Mouse (Mus musculus) CD4-positive, CD25-positive, alpha-beta regulatory T cell, adult 4 months (primary cell): ENCODE measurements around the gene Abca13. TPM values are rescaled to one million over a fixed set of nuclear protein-coding genes. Genes with fewer than 3 reads are reported as not detected.

Source experiments
- ATAC-seq: one replicate; pipeline ENCODE4 v1.8.0; 2017
- polyA plus RNA-seq, 2 experiments: library from polyadenylated mRNA; unstranded; fragments of 100-300 nt; shearing (Covaris generic); gene quantifications; one replicate each; pipeline ENCODE4 v1.2.1; 2017

The Abca13 gene
- polyA plus RNA-seq, 2 experiments from 2014 or later, result not detected

- ATAC-seq, result no peak
These were observed 513.4 kb downstream of the Abca13 start for GRCm38 (mm10) chr11:9705190-9705589.

DNA sequence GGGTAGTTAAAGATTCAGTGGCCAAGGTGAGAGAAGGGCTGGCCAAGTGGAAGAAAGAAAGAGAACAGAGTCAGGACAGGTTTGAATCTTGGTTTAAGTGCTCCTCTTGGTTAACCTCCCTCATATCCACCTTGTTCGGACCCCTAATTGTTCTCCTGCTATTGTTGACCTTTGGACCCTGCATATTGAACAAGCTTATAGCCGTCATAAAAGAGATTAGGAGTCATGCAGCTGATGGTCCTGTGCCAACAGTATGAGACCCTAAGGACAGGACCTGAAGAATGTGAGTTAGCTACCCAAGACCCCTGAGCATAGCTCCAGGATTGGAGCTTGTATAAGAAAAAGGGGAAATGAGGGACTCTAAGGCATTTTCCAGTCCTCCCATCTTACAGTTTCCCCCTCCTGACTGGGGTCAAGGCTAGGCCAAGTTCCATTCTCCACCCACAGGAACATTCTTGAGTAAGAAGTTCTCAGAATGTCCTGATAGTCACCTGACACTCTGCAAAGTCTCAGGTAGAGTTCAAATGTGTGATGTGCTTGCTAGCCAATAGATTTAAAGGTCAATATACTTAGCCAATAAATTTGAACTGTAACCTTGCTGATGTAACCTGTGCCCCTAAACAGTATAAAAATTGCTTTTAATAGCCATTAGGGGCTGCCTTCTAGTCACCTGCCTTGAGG is 536.2 kb downstream of the Abca13 start:
- ATAC-seq, result no peak

DNA sequence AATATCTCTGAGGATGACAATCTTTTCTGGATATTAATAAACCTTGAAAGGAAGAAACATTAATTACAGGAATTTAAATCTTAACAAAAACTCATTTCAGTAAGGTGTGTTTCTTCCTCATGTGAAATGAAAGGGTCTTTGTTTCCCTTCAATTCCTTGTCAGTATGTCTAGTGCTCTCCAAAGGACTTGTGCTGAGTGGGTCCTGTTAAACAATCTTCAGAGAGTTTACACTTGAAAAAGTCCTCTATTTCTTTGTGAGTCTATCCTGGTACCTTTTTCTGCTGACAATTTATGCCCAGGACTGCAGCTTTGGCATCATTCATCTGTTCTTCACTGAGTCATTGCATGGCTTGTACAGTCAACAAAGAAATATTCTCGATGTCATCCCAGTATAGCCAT is 539.6 kb downstream of the Abca13 start:
- no peak for ATAC-seq

Other genes starting within 250 kb of the Abca13 start
- gene Pkd1l1, start 218.7 kb upstream of the Abca13 start, polyA plus RNA-seq, result under 1 TPM; 0.11 to 0.42 TPM
- gene Hus1, start 180.8 kb upstream of the Abca13 start, polyA plus RNA-seq, result 1 to 10 TPM; 6.1 to 6.3 TPM
- under 1 TPM in 1 of 2 experiments, not detected in 1; 0.31 TPM for gene Gm11992, start 143.3 kb upstream of the Abca13 start, polyA plus RNA-seq
- gene Sun3, start 143.0 kb upstream of the Abca13 start, polyA plus RNA-seq, result not detected
- not detected for gene Upp1, start 73.8 kb upstream of the Abca13 start, polyA plus RNA-seq